Mouse (Mus musculus) E14TG2a.4 (cell line): ENCODE results near the gene Tmem26.

Experiments
- CTCF ChIP-seq: conservative IDR thresholded peaks from 2 replicates; pipeline ENCODE4 v1.5.1; 2014; ENCODE audit warnings: low read length
- NANOG ChIP-seq: IDR thresholded peaks from 2 replicates; pipeline ENCODE4 v1.6.1; 2014; ENCODE audit warnings: borderline replicate concordance, low read length, mixed read lengths
- POU5F1 ChIP-seq: IDR thresholded peaks from 2 replicates; pipeline ENCODE4 v1.6.1; 2014; ENCODE audit warnings: low read length, borderline replicate concordance

DNA sequence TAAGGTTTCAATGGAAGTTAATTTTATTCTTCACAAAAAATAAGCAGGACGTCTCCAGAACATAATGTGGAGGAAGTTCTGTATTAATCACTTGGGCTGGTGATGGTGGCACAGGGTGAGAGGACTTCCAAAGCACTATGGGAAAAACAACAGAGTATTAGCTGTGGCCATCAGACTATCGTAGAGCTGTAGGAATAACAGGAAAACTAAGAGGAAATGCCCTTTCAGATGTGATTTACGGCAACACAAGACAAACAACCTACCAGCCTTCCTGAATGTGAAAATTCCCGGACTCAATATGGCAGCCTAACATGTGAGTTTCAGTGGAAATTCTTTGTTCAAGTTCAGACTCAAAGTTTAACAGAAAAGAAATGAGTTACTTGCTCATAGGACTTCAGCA, 42.2 kb upstream of the Tmem26 start:
- TF ChIP-seq CTCF (no peak), POU5F1 (no peak), NANOG (no peak)
